Mouse (Mus musculus) testis, postnatal 14 days (tissue): ENCODE results near the gene Gdf5.
"Not testable (repeated sequence)": the region's sequence is repeated elsewhere in the genome, so short reads cannot be mapped to it uniquely, and the experiment has no call there.

Experiments used
- DNase-seq: peaks from one replicate; pipeline ENCODE4 v3.0.0; 2021; ENCODE audit warnings: low spot score

The Gdf5 gene

GRCm38 (mm10) chr2:155940681-155941080 is 4.5 kb downstream of the Gdf5 start, which contains the start of gene Gm15557:
Gene Gm15557, plus strand, starts transcription at chr2:155940728.
- DNase-seq = no peak

GRCm38 (mm10) chr2:155939897-155940529 is 5.2 kb downstream of the Gdf5 start:
- no peak for DNase-seq

- peak; percentile 90 for DNase-seq
Observed at GRCm38 (mm10) chr2:155929531-155930442, 15.4 kb downstream of the Gdf5 start, which contains the start of gene Uqcc1. Gene Uqcc1, minus strand, starts transcription at chr2:155930310.

GRCm38 (mm10) chr2:155928711-155929345 is 16.3 kb downstream of the Gdf5 start:
- DNase-seq = no peak

- not testable (repeated sequence) for DNase-seq
Observed at GRCm38 (mm10) chr2:155925213-155925612, 20.0 kb downstream of the Gdf5 start.

GRCm38 (mm10) chr2:155923143-155923542 is 22.0 kb downstream of the Gdf5 start:
- DNase-seq = no peak

- no peak for DNase-seq
Observed at GRCm38 (mm10) chr2:155914684-155915083, 30.5 kb downstream of the Gdf5 start.

GRCm38 (mm10) chr2:155903632-155904008 is 41.5 kb downstream of the Gdf5 start:
- DNase-seq = no peak

GRCm38 (mm10) chr2:155902989-155903631 is 42.1 kb downstream of the Gdf5 start:
- no peak for DNase-seq

GRCm38 (mm10) chr2:155895046-155895735 is 50.0 kb downstream of the Gdf5 start:
- DNase-seq = no peak

GRCm38 (mm10) chr2:155894307-155895045 is 50.7 kb downstream of the Gdf5 start:
- DNase-seq = no peak
